Mouse (Mus musculus) bone marrow, adult 2 months (tissue): ENCODE measurements around the gene Rhox11. TPM values are rescaled to one million over a fixed set of nuclear protein-coding genes. Genes with fewer than 3 reads are reported as not detected.
"Not testable (repeated sequence)": the region's sequence is repeated elsewhere in the genome, so short reads cannot be mapped to it uniquely, and the experiment has no call there.

Experiments
- H3K27ac ChIP-seq: fragments of 200-500 bp; 2 replicates; pipeline ENCODE4 v1.5.1; 2012; ENCODE audit warnings: low read depth, mild to moderate bottlenecking, control low read depth, inconsistent platforms, low read length; ENCODE audit not compliant: control insufficient read depth, poor library complexity, insufficient read depth
- H3K4me1 ChIP-seq: fragments of 200-500 bp; 2 replicates; pipeline ENCODE4 v1.6.1; 2011; ENCODE audit warnings: low read length; ENCODE audit not compliant: control insufficient read depth, insufficient read depth
- H3K4me3 ChIP-seq: fragments of 200-500 bp; replicated peaks from 2 replicates; pipeline ENCODE3; 2011; ENCODE audit warnings: mild to moderate bottlenecking, low read depth, low read length, control low read depth; ENCODE audit not compliant: control insufficient read depth
- CTCF ChIP-seq: fragments of 200-500 bp; IDR thresholded peaks from 2 replicates; pipeline ENCODE4 v1.5.1; 2011; ENCODE audit warnings: low read length, control low read depth; ENCODE audit not compliant: control insufficient read depth, insufficient read depth
- POLR2A ChIP-seq: fragments of 200-500 bp; IDR thresholded peaks from 2 replicates; pipeline ENCODE4 v1.6.1; 2011; ENCODE audit warnings: low read depth, mild to moderate bottlenecking, control low read depth, low read length, borderline replicate concordance; ENCODE audit not compliant: control insufficient read depth
- WGBS: fragments of 180-500 bp; shearing (Covaris S2); methylation state at CpG from one replicate; pipeline ENCODE4 v1.1.7; 2018; 5-methylcytosine and 5-hydroxymethylcytosine counted together
- polyA plus RNA-seq: library from polyadenylated mRNA; stranded (reverse); fragments of >200 nt; gene quantifications from 2 replicates; pipeline ENCODE4 v1.2.4, GENCODE M21; 2011; ENCODE audit warnings: low replicate concordance; ENCODE audit not compliant: missing spikeins, insufficient read depth, insufficient read length

Rhox11 gene
- polyA plus RNA-seq: not detected in 2 replicates

- 74% methylated on average over 9 of the region's 9 CpGs for WGBS
- Histone ChIP-seq H3K4me3 (no peak within 1 kb of the TSS), H3K4me1 (no peaks in the 10 kb centered on the region), H3K27ac (no peak within 1 kb of the TSS)
- TF ChIP-seq POLR2A: no peak
- TF ChIP-seq CTCF: no peak
Measured at GRCm38 (mm10) chrX:38085041-38085440, at the start of gene Rhox11. Rhox11 (minus strand) TSS chrX:38085141.

GRCm38 (mm10) chrX:38121478-38121877 lies 36.5 kb upstream of the Rhox11 start:
- Histone ChIP-seq H3K4me1 (no peaks in the 10 kb centered on the region), H3K4me3 (no peak overlapping the region), H3K27ac (no peak overlapping the region)
- 91% methylated on average over 25 of the region's 34 CpGs for WGBS
- TF ChIP-seq CTCF (no peak), POLR2A (no peak)

- 86% methylated on average over 20 of the region's 20 CpGs for WGBS
- H3K27ac ChIP-seq: no peak within 1 kb of the TSS
- H3K4me1 ChIP-seq: no peaks in the 10 kb centered on the region
- no peak for TF ChIP-seq CTCF
- TF ChIP-seq POLR2A: no peak
- H3K4me3 ChIP-seq: no peak within 1 kb of the TSS
Measured at GRCm38 (mm10) chrX:38120982-38121381, 36.0 kb upstream of the Rhox11 start, which contains the start of gene Rhox13. Rhox13 (plus strand) TSS chrX:38121219.

- H3K4me3 ChIP-seq: no peak within 1 kb of the TSS
- 58% methylated on average over 4 of the region's 4 CpGs for WGBS
- TF ChIP-seq CTCF (no peak), POLR2A (no peak)
- H3K4me1 ChIP-seq: no peaks in the 10 kb centered on the region
- no peak within 1 kb of the TSS for H3K27ac ChIP-seq
Measured at GRCm38 (mm10) chrX:38110807-38111206, 25.9 kb upstream of the Rhox11 start, which contains the start of gene Rhox12. Rhox12 (minus strand) TSS chrX:38110907.

- H3K4me3 ChIP-seq: no peak overlapping the region
- 11% methylated on average over 12 of the region's 12 CpGs for WGBS
- peak; percentile 59 for TF ChIP-seq CTCF
- no peak for TF ChIP-seq POLR2A
- H3K4me1 ChIP-seq: no peaks in the 10 kb centered on the region
- no peak overlapping the region for H3K27ac ChIP-seq
Measured at GRCm38 (mm10) chrX:38084226-38084625, 715 bp downstream of the Rhox11 start.

GRCm38 (mm10) chrX:38066175-38066574 lies 18.8 kb downstream of the Rhox11 start, which contains the start of gene Rhox10:
Rhox10 (plus strand) TSS chrX:38066475.
- Histone ChIP-seq H3K4me1 (no peaks in the 10 kb centered on the region), H3K4me3 (no peak within 1 kb of the TSS), H3K27ac (no peak within 1 kb of the TSS)
- no peak for TF ChIP-seq POLR2A
- TF ChIP-seq CTCF: no peak
- 82% methylated on average over 11 of the region's 11 CpGs for WGBS

- Histone ChIP-seq H3K27ac (no peak overlapping the region), H3K4me1 (no peaks in the 10 kb centered on the region), H3K4me3 (no peak overlapping the region)
- TF ChIP-seq CTCF (no peak), POLR2A (no peak)
- WGBS: 5% methylated on average over 1 of the region's 1 CpGs
Measured at GRCm38 (mm10) chrX:38061544-38061943, 23.4 kb downstream of the Rhox11 start.

- H3K27ac ChIP-seq, H3K4me1 ChIP-seq, H3K4me3 ChIP-seq: not testable (repeated sequence)
Measured at GRCm38 (mm10) chrX:38043014-38043413, 41.9 kb downstream of the Rhox11 start, which contains the start of gene Btg1-ps2. Btg1-ps2 (minus strand) TSS chrX:38043114.

GRCm38 (mm10) chrX:38039666-38040065 lies 45.3 kb downstream of the Rhox11 start:
- 84% methylated on average over 5 of the region's 5 CpGs for WGBS
- TF ChIP-seq POLR2A (no peak), CTCF (no peak)
- H3K4me3 ChIP-seq: no peak overlapping the region
- H3K4me1 ChIP-seq: no peaks in the 10 kb centered on the region
- H3K27ac ChIP-seq: no peak overlapping the region
